Comparison of ENCODE assay signal across 19 mouse cellular contexts in genomic region chr1:164966095-164966698, GRCm38 (mm10). TPM values are rescaled to one million over a fixed set of nuclear protein-coding genes. Genes with fewer than 3 reads are reported as not detected.
A peak's percentile ranks its signal among the peaks of the same experiment; 100 is the strongest.
DNase-seq lines count a peak whose midpoint lies in the region; ATAC-seq lines count a peak whose summit lies in the region.
"Had no signal": no experiment of that assay in that cellular context is flagged by ENCODE, and none has a peak within 500 bp of the region (broad histone marks: within the 10 kb centered on the region; RNA-seq: fewer than 3 reads in every experiment).

No protein-coding gene starts in this region.

- peak; percentile 62 for DNase-seq in CD8-positive naive resting alpha-beta T cell, adult 2 months (ENCODE audit: low read depth in 2 of 2, low spot score in 2 of 2)
- DNase-seq in ZHBTc4 (ENCODE audit: low read depth, low spot score) = peak; percentile 19
- peak; percentile 62 for DNase-seq in thymus, postnatal 0 days (ENCODE audit: low spot score)
- no peak for DNase-seq in ovary, adult 18-20 months (ENCODE audit: low spot score)
- no peak for DNase-seq in adrenal gland, adult 2 months
- DNase-seq: adrenal gland, adult 8-10 months; cerebellum, postnatal 36 days; gastrocnemius, postnatal 25 days; kidney, postnatal 25 days; layer of hippocampus, postnatal 36 days had no signal

- ATAC-seq in megakaryocyte-erythroid progenitor cell, adult 5-6 weeks (replicated peaks; ENCODE audit: low FRiP score, low TSS enrichment, poor library complexity, severe bottlenecking) = peak; percentile 37; the same call in 1 of the 2 replicates
- ATAC-seq in cerebellum, adult (ENCODE audit: insufficient number of reproducible peaks, low FRiP score, low TSS enrichment) = no peak
- ATAC-seq: forebrain, embryonic 16.5 days had no signal

RNA-seq across cellular contexts. Expression of gene Xcl1, which starts 30.9 kb away (rescaled TPM):
- total RNA-seq in megakaryocyte-erythroid progenitor cell, adult 5-6 weeks (2014; fragmentation: Nextera tagmentation) = 25.0 TPM in 1 of 2 replicates, not detected in the other
- 26.7 TPM in 1 of 2 replicates, not detected in the other for total RNA-seq in megakaryocyte-erythroid progenitor cell, adult 5-6 weeks (2017)
- polyA plus RNA-seq in thymus, postnatal 0 days (2015; fragmentation: Nextera tagmentation; extraction: Ambion mirVana) = 26.4 and 28.4 TPM in 2 replicates
- total RNA-seq in adrenal gland, adult 2 months (2021) = under 1 TPM in 1 of 2 experiments, not detected in 1; 0.83 TPM
- not detected in 2 replicates for polyA plus RNA-seq in adrenal gland, adult 2 months (2012; rRNA removed)
- total RNA-seq: gastrocnemius, postnatal 25 days; layer of hippocampus, postnatal 36 days; MEL had no signal
- polyA plus RNA-seq: forebrain, embryonic 16.5 days; heart, embryonic 13.5 days; hindbrain, embryonic 15.5 days; limb, embryonic 11.5 days; liver, embryonic 15.5 days; stomach, embryonic 14.5 days had no signal

Comparison
In these comparisons a context has a peak if more than half of its experiments do, and no peak if none do; other contexts are left out.
1. DNase-seq: peak in CD8-positive naive resting alpha-beta T cell, adult 2 months (2 of 2), ZHBTc4 (single experiment) and thymus, postnatal 0 days (single experiment); none in ovary, adult 18-20 months (single experiment) and adrenal gland, adult 2 months (single experiment).